Mouse (Mus musculus) intestine, embryonic 14.5 days (tissue): ENCODE data around the gene Adssl1. TPM values are rescaled to one million over a fixed set of nuclear protein-coding genes. Genes with fewer than 3 reads are reported as not detected.
A peak's percentile ranks its signal among the peaks of the same experiment; 100 is the strongest.

ENCODE experiments used
- ATAC-seq: fragments of 200-750 bp; cut with Nextera tagmentation; replicated peaks from 2 replicates; pipeline ENCODE4 v1.8.0; 2017; ENCODE audit warnings: low read depth, moderate number of reproducible peaks, moderate TSS enrichment, moderate library complexity; ENCODE audit not compliant: low FRiP score, low TSS enrichment
- DNase-seq: peaks from one replicate; pipeline ENCODE4 v3.0.0-alpha.2; 2018; ENCODE audit warnings: low spot score
- H3K27ac ChIP-seq: fragments of 300-500 bp; sonication (generic); 2 replicates; pipeline ENCODE4 v1.5.1; 2014; ENCODE audit warnings: low read depth, mild to moderate bottlenecking, control low read depth
- H3K27me3 ChIP-seq: fragments of 300-500 bp; sonication (generic); replicated peaks from 2 replicates; pipeline ENCODE4 v1.6.1; 2014; ENCODE audit warnings: low read length, control low read depth; ENCODE audit not compliant: control insufficient read depth, insufficient read depth
- H3K36me3 ChIP-seq: fragments of 300-500 bp; sonication (generic); 2 replicates; pipeline ENCODE4 v1.6.1; 2014; ENCODE audit warnings: low read length, control low read depth; ENCODE audit not compliant: control insufficient read depth, insufficient read depth
- H3K4me1 ChIP-seq: fragments of 300-500 bp; sonication (generic); replicated peaks from 2 replicates; pipeline ENCODE4 v1.6.1; 2014; ENCODE audit warnings: low read length, control low read depth, mixed read lengths; ENCODE audit not compliant: control insufficient read depth, insufficient read depth
- H3K4me2 ChIP-seq: fragments of 300-500 bp; sonication (generic); 2 replicates; pipeline ENCODE4 v1.6.1; 2014; ENCODE audit warnings: low read length
- H3K4me3 ChIP-seq: fragments of 300-500 bp; sonication (generic); 2 replicates; pipeline ENCODE4 v1.5.1; 2014; ENCODE audit warnings: low read depth, low read length, control low read depth, mixed read lengths
- H3K9ac ChIP-seq: fragments of 300-500 bp; sonication (generic); 2 replicates; pipeline ENCODE4 v1.6.1; 2014; ENCODE audit warnings: mild to moderate bottlenecking, low read length
- H3K9me3 ChIP-seq: fragments of 300-500 bp; sonication (generic); 2 replicates; pipeline ENCODE4 v1.6.1; 2016; ENCODE audit warnings: low read length, control low read depth; ENCODE audit not compliant: control insufficient read depth
- WGBS: fragments of 180-500 bp; shearing (Covaris S2); extraction: QIAGEN DNeasy Blood & Tissue Kit; methylation state at CpG from one replicate; pipeline ENCODE4 v1.1.7; 2014; 5-methylcytosine and 5-hydroxymethylcytosine counted together
- polyA plus RNA-seq: library from polyadenylated mRNA; unstranded; fragments of >200 nt; fragmentation: Nextera tagmentation; extraction: Ambion mirVana; gene quantifications from 2 replicates; pipeline ENCODE4 v1.2.1, GENCODE M21; 2014

The Adssl1 gene
- polyA plus RNA-seq, 1 experiment from 2014 or later = 1.8 TPM

GRCm38 (mm10) chr12:112625700-112626099, 5.9 kb downstream of the Adssl1 start:
- Histone ChIP-seq H3K9me3 (no peaks in the 10 kb centered on the region), H3K4me2 (no peak overlapping the region), H3K27ac (no peak overlapping the region), H3K9ac (no peak overlapping the region), H3K36me3 (no peaks in the 10 kb centered on the region), H3K27me3 (peaks cover 11% of the 10 kb centered on the region), H3K4me3 (no peak overlapping the region), H3K4me1 (peaks cover 11% of the 10 kb centered on the region)
- DNase-seq = no peak
- 69% methylated on average over 4 of the region's 4 CpGs for WGBS
- no peak for ATAC-seq

DNA sequence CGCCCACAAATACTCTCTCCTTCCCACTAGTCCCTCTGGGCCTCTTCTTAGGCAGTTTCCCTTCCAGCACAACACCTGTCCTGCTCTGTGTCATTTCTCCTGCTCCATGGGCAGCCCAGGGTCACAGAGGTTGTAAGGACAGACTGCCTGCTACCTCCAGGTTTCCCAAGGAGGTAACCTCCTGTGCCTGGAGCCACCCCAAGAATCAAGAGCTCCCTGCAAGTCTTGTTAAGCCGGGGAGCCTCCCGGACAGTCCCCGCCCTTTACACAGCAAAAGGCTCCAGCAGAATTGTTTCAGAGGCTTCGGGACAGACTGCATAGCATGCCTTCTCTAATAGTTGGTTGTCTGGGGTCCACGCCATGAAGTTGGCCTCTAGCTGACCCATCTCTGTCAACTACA, 6.6 kb downstream of the Adssl1 start:
- no peak for ATAC-seq
- H3K4me1 ChIP-seq = peaks cover 11% of the 10 kb centered on the region; the same call in 1 of the 2 replicates
- 62% methylated on average over 6 of the region's 6 CpGs for WGBS
- peaks cover 4% of the 10 kb centered on the region for H3K27me3 ChIP-seq
- DNase-seq = no peak
- no peak overlapping the region for H3K9ac ChIP-seq
- H3K27ac ChIP-seq = no peak overlapping the region
- no peak overlapping the region for H3K4me2 ChIP-seq
- no peaks in the 10 kb centered on the region for H3K36me3 ChIP-seq
- no peak overlapping the region for H3K4me3 ChIP-seq
- H3K9me3 ChIP-seq = no peaks in the 10 kb centered on the region

DNA sequence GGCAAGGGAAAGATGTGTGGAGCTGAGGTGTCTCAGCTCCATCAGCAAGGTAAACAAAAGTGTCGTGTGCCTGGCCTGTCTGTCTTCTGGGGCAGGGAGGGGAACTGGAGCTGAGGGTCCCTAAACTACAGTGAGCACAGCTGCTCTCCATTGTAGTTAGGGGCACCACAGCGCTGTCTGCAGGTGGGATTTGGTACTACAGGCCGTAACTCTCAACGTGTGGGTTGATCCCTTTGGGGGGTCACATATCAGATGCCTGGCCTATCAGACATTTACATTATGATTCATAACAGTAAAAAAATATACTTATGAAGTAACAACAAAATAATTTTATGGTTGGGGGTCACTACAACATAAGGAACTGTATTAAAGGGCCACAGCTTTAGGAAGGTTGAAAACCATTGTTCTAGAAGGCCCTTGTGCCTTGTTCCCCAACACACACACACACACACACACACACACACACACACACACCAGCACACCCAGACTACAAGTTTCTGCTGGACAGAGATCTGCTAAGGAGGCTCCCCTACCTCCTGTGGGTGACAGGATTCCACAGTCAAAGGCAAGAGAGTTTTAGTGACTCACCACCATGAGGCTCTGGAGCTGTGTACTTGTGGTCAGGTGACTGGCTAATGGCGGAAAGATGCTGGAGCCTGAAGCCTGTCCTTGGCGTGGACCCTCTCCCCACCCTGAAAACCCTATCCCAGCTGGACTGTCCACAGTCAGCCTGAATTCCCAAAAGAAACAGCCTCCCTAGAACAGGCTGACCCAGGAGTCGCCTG, 7.4 kb downstream of the Adssl1 start:
- H3K4me3 ChIP-seq = no peak overlapping the region
- no peaks in the 10 kb centered on the region for H3K36me3 ChIP-seq
- no peaks in the 10 kb centered on the region for H3K27me3 ChIP-seq
- H3K4me1 ChIP-seq = peaks cover 18% of the 10 kb centered on the region
- no peak overlapping the region for H3K9ac ChIP-seq
- H3K27ac ChIP-seq = no peak overlapping the region
- no peak for DNase-seq
- H3K4me2 ChIP-seq = no peak overlapping the region
- H3K9me3 ChIP-seq = no peaks in the 10 kb centered on the region
- ATAC-seq = no peak
- WGBS = 56% methylated on average over 7 of the region's 7 CpGs

- Histone ChIP-seq H3K27me3 (no peaks in the 10 kb centered on the region), H3K4me1 (peaks cover 23% of the 10 kb centered on the region), H3K27ac (no peak overlapping the region), H3K9ac (no peak overlapping the region), H3K4me3 (no peak overlapping the region), H3K4me2 (no peak overlapping the region), H3K9me3 (no peaks in the 10 kb centered on the region), H3K36me3 (no peaks in the 10 kb centered on the region)
- no peak for DNase-seq
- ATAC-seq = no peak
- WGBS = 87% methylated on average over 6 of the region's 6 CpGs
These were observed 8.4 kb downstream of the Adssl1 start for GRCm38 (mm10) chr12:112628197-112628596.

DNA sequence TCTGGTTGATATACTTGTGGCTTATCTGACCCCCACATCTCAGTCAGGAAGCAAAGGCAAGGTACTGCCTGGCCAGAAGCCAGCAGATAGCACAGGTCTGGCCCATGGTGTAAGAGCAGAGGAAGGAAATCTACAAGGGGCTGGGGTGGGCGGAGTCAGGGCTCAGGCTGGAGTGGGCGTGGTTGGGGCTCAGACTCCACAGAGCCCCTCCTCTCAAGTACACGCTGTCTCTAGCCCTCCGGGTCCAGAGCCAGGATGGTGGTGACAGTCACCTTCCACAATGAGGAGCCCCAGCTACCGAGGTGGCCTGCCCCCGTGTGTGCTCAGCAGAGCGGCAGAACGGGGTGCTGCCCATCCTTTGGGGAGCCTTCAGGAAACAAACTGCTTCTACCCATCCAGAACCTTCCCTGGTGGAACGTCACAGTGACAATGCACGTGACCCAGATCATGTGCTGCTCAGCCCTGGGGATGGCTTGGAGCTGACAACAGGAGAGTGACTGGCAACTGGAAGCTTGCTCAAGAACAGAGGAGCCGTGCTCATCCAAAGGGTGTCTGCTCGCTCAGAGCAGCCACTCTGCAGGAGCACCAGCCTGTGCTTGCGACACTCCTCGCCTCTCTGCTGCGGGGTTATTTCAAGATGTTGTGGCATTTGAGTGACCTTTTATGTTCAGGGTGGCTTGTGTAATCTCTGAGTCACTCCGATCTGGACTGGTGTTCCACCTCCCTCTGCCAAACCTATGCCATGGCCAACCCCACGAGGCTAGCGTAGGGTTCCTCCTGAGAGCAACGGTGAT, 9.3 kb downstream of the Adssl1 start:
- DNase-seq = peak; percentile 78
- Histone ChIP-seq H3K4me2 (peak overlapping the region; percentile 53), H3K9ac (0 out of 2 replicates have a peak overlapping the region, but pooled peaks have one; percentile 27), H3K4me1 (peaks cover 23% of the 10 kb centered on the region), H3K27me3 (no peaks in the 10 kb centered on the region), H3K36me3 (no peaks in the 10 kb centered on the region), H3K4me3 (peak overlapping the region; percentile 22; the same call in 1 of the 2 replicates), H3K9me3 (no peaks in the 10 kb centered on the region), H3K27ac (no peak overlapping the region)
- 35% methylated on average over 19 of the region's 19 CpGs for WGBS
- peak; percentile 83 for ATAC-seq

DNA sequence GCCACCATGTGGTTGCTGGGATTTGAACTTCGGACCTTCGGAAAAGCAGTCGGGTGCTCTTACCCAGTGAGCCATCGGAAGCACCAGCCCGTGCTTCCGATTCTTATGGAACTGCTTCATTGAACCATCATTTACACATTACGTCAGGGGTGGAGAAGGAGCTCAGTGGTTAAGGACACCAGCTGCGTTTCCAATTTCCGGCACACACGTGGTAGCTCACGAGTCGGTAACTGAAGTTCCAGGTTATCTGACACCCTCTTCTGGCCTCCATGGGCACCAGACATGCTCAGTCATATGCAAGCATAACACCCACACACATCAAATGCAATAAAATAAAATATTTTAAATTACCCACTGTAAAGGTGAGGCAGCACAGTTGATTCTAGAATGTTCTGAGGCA, 10.2 kb downstream of the Adssl1 start:
- H3K4me1 ChIP-seq = peaks cover 23% of the 10 kb centered on the region
- no peak overlapping the region for H3K9ac ChIP-seq
- H3K9me3 ChIP-seq = no peaks in the 10 kb centered on the region
- H3K4me3 ChIP-seq = no peak overlapping the region
- no peaks in the 10 kb centered on the region for H3K36me3 ChIP-seq
- no peak overlapping the region for H3K4me2 ChIP-seq
- DNase-seq = no peak
- 95% methylated on average over 12 of the region's 12 CpGs for WGBS
- ATAC-seq = no peak
- no peak overlapping the region for H3K27ac ChIP-seq
- H3K27me3 ChIP-seq = no peaks in the 10 kb centered on the region

GRCm38 (mm10) chr12:112630796-112631195, 11.0 kb downstream of the Adssl1 start:
- 60% methylated on average over 5 of the region's 5 CpGs for WGBS
- H3K4me1 ChIP-seq = peaks cover 23% of the 10 kb centered on the region
- no peak for ATAC-seq

DNA sequence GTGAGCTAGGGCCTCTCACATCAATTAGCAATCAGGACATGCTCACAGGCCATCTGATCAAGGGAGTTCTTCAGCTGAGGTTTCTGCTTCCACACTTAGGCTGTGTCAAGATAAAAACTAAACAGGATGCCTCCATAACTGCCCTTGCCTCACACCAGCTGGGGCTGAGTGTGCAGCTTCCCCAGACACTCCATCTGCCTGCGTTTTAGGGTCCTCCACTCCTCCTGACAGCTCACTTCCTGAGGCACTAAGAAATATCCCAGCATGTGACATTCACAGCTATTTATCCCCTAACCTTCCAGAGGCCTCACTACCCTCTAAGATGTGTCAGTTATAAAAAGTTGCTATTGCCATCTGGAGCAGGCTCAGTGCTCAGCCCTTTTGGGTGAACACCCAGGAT, 11.6 kb downstream of the Adssl1 start:
- no peaks in the 10 kb centered on the region for H3K36me3 ChIP-seq
- no peaks in the 10 kb centered on the region for H3K27me3 ChIP-seq
- peaks cover 23% of the 10 kb centered on the region for H3K4me1 ChIP-seq
- DNase-seq (no peak), ATAC-seq (no peak)
- no peak overlapping the region for H3K9ac ChIP-seq
- no peaks in the 10 kb centered on the region for H3K9me3 ChIP-seq
- WGBS = 9% methylated on average over 1 of the region's 1 CpGs
- no peak overlapping the region for H3K4me3 ChIP-seq
- no peak overlapping the region for H3K4me2 ChIP-seq
- H3K27ac ChIP-seq = peak overlapping the region; percentile 77; the same call in 1 of the 2 replicates

More at GRCm38 (mm10) chr12:112630796-112631195, 11.0 kb downstream of the Adssl1 start:
- DNase-seq = no peak
- Histone ChIP-seq H3K27ac (no peak overlapping the region), H3K9ac (no peak overlapping the region), H3K9me3 (no peaks in the 10 kb centered on the region), H3K36me3 (no peaks in the 10 kb centered on the region), H3K4me2 (no peak overlapping the region), H3K27me3 (no peaks in the 10 kb centered on the region), H3K4me3 (no peak overlapping the region)
